Mouse (Mus musculus) forebrain, postnatal 0 days (tissue): ENCODE results near the gene Gm13304. TPM values are rescaled to one million over a fixed set of nuclear protein-coding genes. Genes with fewer than 3 reads are reported as not detected.
"Not testable (repeated sequence)": the region's sequence is repeated elsewhere in the genome, so short reads cannot be mapped to it uniquely, and the experiment has no call there.

Experiments
- ATAC-seq: fragments of 200-750 bp; cut with Nextera tagmentation; 2 replicates; pipeline ENCODE4 v1.8.0; 2017; ENCODE audit warnings: mild to moderate bottlenecking, moderate library complexity
- DNase-seq: peaks from one replicate; pipeline ENCODE4 v3.0.0-alpha.2; 2015
- H3K27ac ChIP-seq: fragments of 300-500 bp; sonication (generic); 2 replicates; pipeline ENCODE4 v1.5.1; 2014; ENCODE audit warnings: low read depth, mild to moderate bottlenecking, antibody characterized with exemption, low read length, moderate library complexity, mixed read lengths
- H3K27me3 ChIP-seq: fragments of 300-500 bp; sonication (generic); 2 replicates; pipeline ENCODE4 v1.6.1; 2014; ENCODE audit warnings: mild to moderate bottlenecking, low read length, mixed read lengths; ENCODE audit not compliant: insufficient read depth
- H3K36me3 ChIP-seq: fragments of 300-500 bp; sonication (generic); 2 replicates; pipeline ENCODE4 v1.6.1; 2014; ENCODE audit warnings: mild to moderate bottlenecking, moderate library complexity; ENCODE audit not compliant: insufficient read depth
- H3K4me1 ChIP-seq: fragments of 300-500 bp; sonication (generic); 2 replicates; pipeline ENCODE4 v1.6.1; 2014; ENCODE audit warnings: antibody characterized with exemption; ENCODE audit not compliant: insufficient read depth
- H3K4me2 ChIP-seq: fragments of 300-500 bp; sonication (generic); 2 replicates; pipeline ENCODE4 v1.6.1; 2014; ENCODE audit warnings: low read depth, mild to moderate bottlenecking, moderate library complexity
- H3K4me3 ChIP-seq: fragments of 300-500 bp; sonication (generic); 2 replicates; pipeline ENCODE4 v1.5.1; 2014; ENCODE audit warnings: low read depth, low read length, mixed read lengths
- H3K9ac ChIP-seq: fragments of 300-500 bp; sonication (generic); 2 replicates; pipeline ENCODE4 v1.6.1; 2014; ENCODE audit warnings: mild to moderate bottlenecking
- H3K9me3 ChIP-seq: fragments of 300-500 bp; sonication (generic); 2 replicates; pipeline ENCODE4 v1.6.1; 2016; ENCODE audit warnings: low read length
- WGBS: fragments of 180-500 bp; shearing (Covaris S2); extraction: QIAGEN DNeasy Blood & Tissue Kit; methylation state at CpG from one replicate; pipeline ENCODE4 v1.1.7; 2014; 5-methylcytosine and 5-hydroxymethylcytosine counted together
- polyA plus RNA-seq: library from polyadenylated mRNA; unstranded; fragments of >200 nt; fragmentation: Nextera tagmentation; extraction: Ambion mirVana; gene quantifications from 2 replicates; pipeline ENCODE4 v1.2.1, GENCODE M21; 2015
- total RNA-seq: library from RNA; depleted of rRNA; stranded (reverse); fragments of >200 nt; gene quantifications from 2 replicates; pipeline ENCODE4 v1.2.3, GENCODE M21; 2014; rRNA removed

Gm13304 gene
- total RNA-seq (not detected in 2 replicates), polyA plus RNA-seq (not detected in 2 replicates)

DNA sequence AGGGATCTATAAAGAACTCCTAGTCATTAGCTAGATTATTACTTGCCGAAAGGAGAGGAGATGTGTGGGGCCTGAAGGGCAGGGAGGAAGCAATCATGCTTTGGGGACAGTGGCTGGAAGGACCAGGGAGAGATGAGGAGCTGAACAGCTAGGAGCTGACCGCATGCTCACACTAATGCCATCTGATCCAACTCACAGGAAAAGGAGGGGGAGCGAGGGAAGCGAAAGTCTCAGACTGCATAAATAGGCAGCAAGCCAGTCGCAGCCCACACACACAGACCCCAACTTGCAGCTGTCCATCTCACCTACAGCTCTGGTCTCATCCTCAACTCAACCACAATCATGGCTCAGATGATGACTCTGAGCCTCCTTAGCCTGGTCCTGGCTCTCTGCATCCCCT lies at the start of gene Gm13304:
Gene Gm13304 (plus strand): TSS at position 301 of the 400 bp plus-strand sequence.
- not testable (repeated sequence) for H3K27me3 ChIP-seq, H3K4me2 ChIP-seq, H3K4me1 ChIP-seq, H3K36me3 ChIP-seq, H3K9me3 ChIP-seq, DNase-seq, H3K27ac ChIP-seq, H3K4me3 ChIP-seq, ATAC-seq, H3K9ac ChIP-seq
- WGBS: no CpG with 5 or more reads among the region's 5 CpGs

DNA sequence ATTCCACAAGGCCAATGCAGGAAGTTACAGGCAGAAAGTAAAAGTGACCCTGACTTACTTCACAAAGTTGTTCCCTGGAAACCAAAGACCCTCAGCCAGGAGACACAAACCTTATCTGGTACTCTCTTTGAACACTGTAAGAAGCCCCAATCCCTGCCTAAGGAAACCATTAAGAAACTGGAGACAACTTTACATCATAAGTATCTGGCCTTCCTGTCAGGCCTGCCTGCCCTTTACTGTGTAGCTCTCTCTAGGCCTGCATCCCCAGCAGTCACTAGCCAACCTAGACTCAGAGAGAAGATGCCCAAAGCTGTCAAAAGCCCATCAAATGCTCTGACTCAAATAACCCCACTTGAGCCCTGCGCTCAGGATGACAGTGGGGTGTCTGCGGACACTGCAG lies 23.7 kb upstream of the Gm13304 start, which contains the start of gene Gm3893:
Gene Gm3893 (plus strand): TSS at position 301 of the 400 bp plus-strand sequence.
- not testable (repeated sequence) for DNase-seq, H3K36me3 ChIP-seq, H3K4me3 ChIP-seq, H3K27me3 ChIP-seq, H3K27ac ChIP-seq, ATAC-seq, H3K4me1 ChIP-seq, H3K9me3 ChIP-seq, H3K9ac ChIP-seq, H3K4me2 ChIP-seq
- no CpG with 5 or more reads among the region's 2 CpGs for WGBS

DNA sequence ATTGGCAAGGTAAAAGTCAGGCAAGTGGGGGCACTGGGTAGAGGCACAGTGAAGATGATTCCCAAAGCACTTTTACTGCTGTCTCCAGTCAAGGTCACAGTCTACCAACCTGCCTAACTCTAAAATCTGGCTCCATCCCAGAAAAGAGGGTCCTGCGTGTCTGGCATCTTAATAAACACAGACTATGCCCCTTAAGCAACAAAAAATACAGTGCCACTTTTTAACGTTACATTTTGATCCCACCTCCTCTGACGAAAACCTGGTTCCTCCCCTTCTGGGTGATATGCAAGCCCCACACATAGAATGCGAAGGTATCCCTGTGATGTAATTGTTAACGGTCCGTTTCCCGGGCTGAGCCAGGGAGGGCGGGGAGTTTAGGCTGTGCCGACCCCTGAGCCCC lies 38.5 kb downstream of the Gm13304 start, which contains the start of gene Gm13306:
Gene Gm13306 (plus strand): TSS at position 301 of the 400 bp plus-strand sequence.
- H3K4me1 ChIP-seq, ATAC-seq, DNase-seq, H3K36me3 ChIP-seq, H3K4me2 ChIP-seq, H3K9me3 ChIP-seq, H3K4me3 ChIP-seq, H3K27me3 ChIP-seq, H3K27ac ChIP-seq, H3K9ac ChIP-seq: not testable (repeated sequence)
- no CpG with 5 or more reads among the region's 9 CpGs for WGBS

Other genes starting within 250 kb of the Gm13304 start
- not detected in 2 replicates for gene Gm21541, start 211.2 kb upstream of the Gm13304 start, total RNA-seq
- gene Gm21541, start 211.2 kb upstream of the Gm13304 start, polyA plus RNA-seq: not detected in 2 replicates
- gene Gm20878, start 173.2 kb upstream of the Gm13304 start, total RNA-seq: 14.5 and 16.8 TPM in 2 replicates
- gene Gm20878, start 173.2 kb upstream of the Gm13304 start, polyA plus RNA-seq: 6.7 and 10.5 TPM in 2 replicates
- gene Fam205a4, start 148.8 kb upstream of the Gm13304 start, total RNA-seq: 0.62 and 1.7 TPM in 2 replicates
- 1.1 and 1.3 TPM in 2 replicates for gene Fam205a4, start 148.8 kb upstream of the Gm13304 start, polyA plus RNA-seq
- 0.46 and 3.1 TPM in 2 replicates for gene Gm21093, start 80.1 kb upstream of the Gm13304 start, total RNA-seq
- gene Gm21093, start 80.1 kb upstream of the Gm13304 start, polyA plus RNA-seq: 0.21 and 0.31 TPM in 2 replicates
- gene Gm3893, start 23.6 kb upstream of the Gm13304 start, total RNA-seq: not detected in 2 replicates
- not detected in 2 replicates for gene Gm3893, start 23.6 kb upstream of the Gm13304 start, polyA plus RNA-seq
- gene Gm13306, start 38.6 kb downstream of the Gm13304 start, total RNA-seq: 4.2 and 7.7 TPM in 2 replicates
- 5.6 and 8.1 TPM in 2 replicates for gene Gm13306, start 38.6 kb downstream of the Gm13304 start, polyA plus RNA-seq
- 0.05 and 0.31 TPM in 2 replicates for gene Gm13305, start 53.8 kb downstream of the Gm13304 start, total RNA-seq
- 0.26 TPM in 1 of 2 replicates, not detected in the other for gene Gm13305, start 53.8 kb downstream of the Gm13304 start, polyA plus RNA-seq
- gene Gm10600, start 125.8 kb downstream of the Gm13304 start, total RNA-seq: not detected in 2 replicates
- gene Gm10600, start 125.8 kb downstream of the Gm13304 start, polyA plus RNA-seq: not detected in 2 replicates
- gene Ccl21b, start 140.9 kb downstream of the Gm13304 start, total RNA-seq: not detected in 2 replicates
- gene Ccl21b, start 140.9 kb downstream of the Gm13304 start, polyA plus RNA-seq: not detected in 2 replicates
- gene Gm21953, start 179.4 kb downstream of the Gm13304 start, total RNA-seq: not detected in 2 replicates
- not detected in 2 replicates for gene Gm21953, start 179.4 kb downstream of the Gm13304 start, polyA plus RNA-seq
- 0.54 TPM in 1 of 2 replicates, not detected in the other for gene Fam205a3, start 203.5 kb downstream of the Gm13304 start, total RNA-seq
- gene Fam205a3, start 203.5 kb downstream of the Gm13304 start, polyA plus RNA-seq: not detected in 2 replicates